Mouse (Mus musculus) kidney, adult 2 months (tissue): Measurements from ENCODE around the gene Vmn1r100. TPM values are rescaled to one million over a fixed set of nuclear protein-coding genes. Genes with fewer than 3 reads are reported as not detected.
"Not testable (repeated sequence)": the region's sequence is repeated elsewhere in the genome, so short reads cannot be mapped to it uniquely, and the experiment has no call there.

Experiments
- DNase-seq: peaks from one replicate; pipeline ENCODE4 v3.0.0; 2021
- H3K27ac ChIP-seq: fragments of 200-500 bp; 2 replicates; pipeline ENCODE4 v1.5.1; 2012; ENCODE audit warnings: low read depth, low read length, control low read depth, inconsistent platforms; ENCODE audit not compliant: insufficient read depth
- H3K27me3 ChIP-seq: fragments of 200-500 bp; replicated peaks from 2 replicates; pipeline ENCODE4 v1.6.1; 2012; ENCODE audit warnings: mild to moderate bottlenecking, moderate library complexity, low read length, inconsistent platforms; ENCODE audit not compliant: control insufficient read depth, insufficient read depth
- H3K36me3 ChIP-seq: fragments of 200-500 bp; 2 replicates; pipeline ENCODE4 v1.6.1; 2012; ENCODE audit warnings: mild to moderate bottlenecking, moderate library complexity, low read length, inconsistent platforms; ENCODE audit not compliant: control insufficient read depth, insufficient read depth
- H3K4me1 ChIP-seq: fragments of 200-500 bp; 2 replicates; pipeline ENCODE4 v1.6.1; 2011; ENCODE audit warnings: low read length; ENCODE audit not compliant: control insufficient read depth, insufficient read depth
- H3K4me3 ChIP-seq: fragments of 200-500 bp; 2 replicates; pipeline ENCODE4 v1.5.1; 2011; ENCODE audit warnings: mild to moderate bottlenecking, low read depth, low read length, control low read depth; ENCODE audit not compliant: insufficient read depth
- WGBS: fragments of 180-500 bp; shearing (Covaris S2); methylation state at CpG from one replicate; pipeline ENCODE4 v1.1.7; 2018; 5-methylcytosine and 5-hydroxymethylcytosine counted together
- polyA plus RNA-seq: library from polyadenylated mRNA; depleted of rRNA; stranded (reverse); fragments of >200 nt; gene quantifications from 2 replicates; pipeline ENCODE4 v1.2.3, GENCODE M21; 2012; rRNA removed

Vmn1r100 gene
- not detected in 2 replicates for polyA plus RNA-seq

DNA sequence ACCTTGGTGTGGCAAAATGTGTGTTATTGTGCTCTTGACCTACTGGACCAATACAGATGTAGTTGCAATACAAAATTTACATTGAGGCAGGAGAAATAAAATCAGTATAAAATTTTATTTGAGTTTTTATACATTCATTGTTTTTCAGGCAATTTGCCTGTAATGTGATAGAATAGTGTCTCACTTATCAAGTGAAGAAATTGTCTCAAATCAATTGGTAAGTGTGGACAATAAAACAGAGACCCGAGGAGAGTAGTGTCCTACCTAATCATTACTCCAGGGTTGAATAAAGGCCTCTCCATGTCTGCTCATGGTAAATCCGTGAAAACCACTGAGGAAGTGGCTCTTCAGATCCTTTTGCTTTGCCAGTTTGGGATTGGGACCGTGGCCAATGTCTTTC lies at the start of gene Vmn1r100:
Vmn1r100 (plus strand) TSS at position 301 of the 400 bp plus-strand sequence.
- H3K27me3 ChIP-seq, DNase-seq, H3K27ac ChIP-seq, H3K4me1 ChIP-seq, H3K36me3 ChIP-seq, H3K4me3 ChIP-seq: not testable (repeated sequence)
- WGBS, result no CpG with 5 or more reads among the region's 3 CpGs

- not testable (repeated sequence) for H3K36me3 ChIP-seq, H3K27me3 ChIP-seq, H3K27ac ChIP-seq, DNase-seq, H3K4me1 ChIP-seq, H3K4me3 ChIP-seq
- WGBS, result no CpG with 5 or more reads among the region's 1 CpGs
Observed at GRCm38 (mm10) chr7:20375310-20375709, 42.4 kb upstream of the Vmn1r100 start, which contains the start of gene Gm5728. Gm5728 (minus strand) TSS chr7:20375410.

- WGBS, result no CpG with 5 or more reads among the region's 2 CpGs
- H3K36me3 ChIP-seq, H3K4me3 ChIP-seq, DNase-seq, H3K4me1 ChIP-seq, H3K27ac ChIP-seq, H3K27me3 ChIP-seq: not testable (repeated sequence)
Observed at GRCm38 (mm10) chr7:20442493-20442892, 24.8 kb downstream of the Vmn1r100 start, which contains the start of gene Vmn1r101. Vmn1r101 (minus strand) TSS chr7:20442593.

Other genes with a start within 250 kb of the Vmn1r100 start
- not detected in 2 replicates for gene Vmn1r94, start 249.6 kb upstream of the Vmn1r100 start, polyA plus RNA-seq
- not detected in 2 replicates for gene Vmn1r95, start 224.2 kb upstream of the Vmn1r100 start, polyA plus RNA-seq
- not detected in 2 replicates for gene Gm6164, start 212.3 kb upstream of the Vmn1r100 start, polyA plus RNA-seq
- gene Gm4498, start 184.1 kb upstream of the Vmn1r100 start, polyA plus RNA-seq, result not detected in 2 replicates
- not detected in 2 replicates for gene Gm5890, start 155.1 kb upstream of the Vmn1r100 start, polyA plus RNA-seq
- not detected in 2 replicates for gene Gm4133, start 83.9 kb upstream of the Vmn1r100 start, polyA plus RNA-seq
- gene Gm5728, start 42.5 kb upstream of the Vmn1r100 start, polyA plus RNA-seq, result not detected in 2 replicates
- not detected in 2 replicates for gene Vmn1r101, start 24.7 kb downstream of the Vmn1r100 start, polyA plus RNA-seq
- gene Gm10670, start 57.0 kb downstream of the Vmn1r100 start, polyA plus RNA-seq, result not detected in 2 replicates
- not detected in 2 replicates for gene Vmn1r103, start 92.6 kb downstream of the Vmn1r100 start, polyA plus RNA-seq
- not detected in 2 replicates for gene Vmn1r104, start 115.9 kb downstream of the Vmn1r100 start, polyA plus RNA-seq
- not detected in 2 replicates for gene Gm5726, start 127.8 kb downstream of the Vmn1r100 start, polyA plus RNA-seq
- gene Gm4141, start 158.3 kb downstream of the Vmn1r100 start, polyA plus RNA-seq, result not detected in 2 replicates
- not detected in 2 replicates for gene Gm4513, start 181.1 kb downstream of the Vmn1r100 start, polyA plus RNA-seq